Mouse (Mus musculus) G1E (cell line): ENCODE results near the gene Fam104a.

ENCODE experiments used
- CTCF ChIP-seq: IDR thresholded peaks from 2 replicates; pipeline ENCODE4 v1.5.1; 2012; ENCODE audit warnings: low read depth, low read length, inconsistent platforms, mixed read lengths
- GATA2 ChIP-seq: IDR thresholded peaks from 2 replicates; pipeline ENCODE4 v1.6.1; 2012; ENCODE audit warnings: low read depth, low read length, inconsistent platforms, borderline replicate concordance
- POLR2AphosphoS5 ChIP-seq: IDR thresholded peaks from 2 replicates; pipeline ENCODE4 v1.6.1; 2012; ENCODE audit warnings: low read depth, low read length, inconsistent platforms; ENCODE audit not compliant: insufficient replicate concordance
- TAL1 ChIP-seq: conservative IDR thresholded peaks from 2 replicates; pipeline ENCODE4 v1.6.1; 2012; ENCODE audit warnings: low read depth, low read length, inconsistent platforms, mixed read lengths

DNA sequence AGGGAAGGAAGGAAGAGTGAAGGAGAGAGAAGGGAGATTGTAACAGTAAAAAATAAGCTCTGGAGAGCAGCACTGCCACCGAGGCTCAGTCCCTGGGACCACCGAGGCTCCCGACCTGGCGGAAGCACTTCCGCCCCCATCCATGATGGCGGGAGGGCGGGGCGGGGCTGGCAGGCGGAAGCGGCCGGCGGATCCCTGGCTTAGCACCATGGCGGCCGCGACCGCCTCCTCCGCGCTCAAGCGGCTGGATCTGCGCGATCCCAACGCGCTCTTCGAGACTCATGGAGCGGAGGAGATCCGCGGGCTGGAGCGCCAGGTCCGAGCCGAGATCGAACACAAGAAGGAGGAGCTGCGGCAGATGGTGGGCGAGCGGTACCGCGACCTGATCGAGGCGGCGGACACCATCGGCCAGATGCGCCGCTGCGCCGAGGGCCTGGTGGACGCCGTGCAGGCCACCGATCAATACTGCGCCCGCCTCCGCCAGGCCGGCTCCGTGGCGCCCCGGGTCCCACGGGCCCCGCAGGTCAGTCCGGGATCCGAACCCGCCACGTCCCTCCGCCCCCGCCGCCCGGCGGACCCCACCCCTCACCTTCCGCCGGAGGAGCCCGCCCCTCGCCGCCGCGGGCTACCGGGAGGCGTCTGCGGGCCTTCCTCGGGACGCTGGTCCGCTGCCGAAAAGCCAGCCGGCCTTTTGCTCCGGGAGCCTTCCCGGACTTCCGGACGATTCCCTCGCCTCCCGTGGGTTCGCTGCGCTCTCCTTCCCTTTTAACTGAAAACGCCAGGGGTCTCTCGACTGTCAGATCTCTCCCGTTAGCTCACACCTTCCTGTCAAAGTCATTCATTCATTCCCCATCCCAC is 34.4 kb downstream of the Fam104a start, which contains the start of gene Slc39a11:
- TF ChIP-seq CTCF (no peak), TAL1 (no peak), GATA2 (no peak), POLR2AphosphoS5 (no peak)
